Mouse (Mus musculus): ENCODE measurements at regions not wholly inside any gene's neighbourhood (a gene's known extent, or its start where the extent isn't known, plus 50 kb on each side); places are given as distances from the start of the nearest gene placed in this dataset.

DNA sequence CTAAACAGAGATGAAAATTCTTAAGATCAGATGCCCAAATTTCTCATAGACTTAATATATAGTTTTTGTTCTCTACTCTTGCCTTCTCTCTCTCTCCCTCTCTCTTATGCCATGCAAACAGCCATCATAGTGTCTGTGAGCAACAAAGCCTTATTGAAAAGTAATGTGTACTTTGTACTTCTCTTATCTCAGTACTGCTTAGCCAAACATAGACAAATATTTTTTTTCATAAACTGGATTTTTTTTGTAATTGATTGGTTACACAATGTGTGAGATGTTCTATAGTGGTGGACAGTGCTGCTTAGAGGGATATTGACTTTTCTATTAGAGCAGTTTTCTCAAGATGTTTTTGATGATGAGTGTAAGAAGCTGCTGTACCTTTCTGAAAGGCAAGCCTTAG is 90.1 kb upstream of the Vrk2 start:
- no peak for TF ChIP-seq NELFE (IDR thresholded peaks at IDR 0.05; ENCODE audit: low read depth, low read length)
- TF ChIP-seq ETS1 (conservative IDR thresholded peaks at IDR 0.05; ENCODE audit: low read depth, low read length) = no peak
- no peak for TF ChIP-seq USF1 (IDR thresholded peaks at IDR 0.05; ENCODE audit: low read depth, low read length)
- TF ChIP-seq MAZ (IDR thresholded peaks at IDR 0.05; ENCODE audit: low read depth, low read length) = no peak
- no peak for TF ChIP-seq ZNF384 (IDR thresholded peaks at IDR 0.05; ENCODE audit: low read depth, low read length)
- no peak for TF ChIP-seq TBP (conservative IDR thresholded peaks at IDR 0.05; ENCODE audit: low read depth, low read length)
- no peak for TF ChIP-seq ZMIZ1 (IDR thresholded peaks at IDR 0.05; ENCODE audit: low read depth, low read length)
- TF ChIP-seq SMC3 (IDR thresholded peaks at IDR 0.05; ENCODE audit: low read depth, low read length) = no peak
- no peak for TF ChIP-seq EP300 (IDR thresholded peaks at IDR 0.05; ENCODE audit: low read length)
- no peak for TF ChIP-seq GABPA (IDR thresholded peaks at IDR 0.05; ENCODE audit: insufficient replicate concordance, low read depth, low read length)
- no peak for TF ChIP-seq HCFC1 (IDR thresholded peaks at IDR 0.05; ENCODE audit: low read depth, low read length)
- no peak for TF ChIP-seq E2F4 (IDR thresholded peaks at IDR 0.05; ENCODE audit: insufficient replicate concordance, low read depth, low read length)
- TF ChIP-seq ZKSCAN1 (IDR thresholded peaks at IDR 0.05; ENCODE audit: borderline replicate concordance, low read depth, low read length) = no peak
- TF ChIP-seq MXI1 (IDR thresholded peaks at IDR 0.05; ENCODE audit: low read depth, low read length) = no peak
- no peak for TF ChIP-seq RCOR1 (conservative IDR thresholded peaks at IDR 0.05; ENCODE audit: low read depth, low read length)
- in situ Hi-C loops (cut with MboI; ENCODE audit: low pct_ligation_motif_present, low pct_unique_long_range_greater_than_20kb, low sequenced_read_pairs) (no loop called here), dilution Hi-C loops (cut with MboI; ENCODE audit: extremely low pct_ligation_motif_present, extremely low pct_unique_long_range_greater_than_20kb, low sequenced_read_pairs) (no loop called here)
- Histone ChIP-seq H3K79me2 (replicated peaks; ENCODE audit: control insufficient read depth, extremely low read depth, insufficient read depth, poor library complexity, severe bottlenecking) (no peaks in the 10 kb centered on the region), H3K27me3 (replicated peaks) (no peaks in the 10 kb centered on the region), H3K4me2 (ENCODE audit: insufficient read depth, low read depth, poor library complexity, severe bottlenecking) (no peak overlapping the region), H3K9ac (ENCODE audit: insufficient read depth, low read depth) (no peak overlapping the region), H3K27ac (ENCODE audit: insufficient read depth, low read depth) (no peak overlapping the region), H3K4me1 (ENCODE audit: control insufficient read depth in 1 of 2, insufficient read depth in 2 of 2) (peaks cover 2 to 4% of the 10 kb centered on the region in 2 experiments; a peak in 2 of 4 replicates), H3K9me3 (replicated peaks; ENCODE audit: low read length) (no peaks in the 10 kb centered on the region), H3K4me3 (replicated peaks in 1 of 3; ENCODE audit: low read depth in 2 of 3, low read length in 2 of 3, poor library complexity in 1 of 3) (no peak overlapping the region), H3K36me3 (replicated peaks in 1 of 2; ENCODE audit: control insufficient read depth in 1 of 2, insufficient read depth in 1 of 2, low read length in 1 of 2) (no peaks in the 10 kb centered on the region)
- no peak for DNase-seq (ENCODE audit: extremely low read depth)

- no peak overlapping the region for H3K4me3 ChIP-seq (replicated peaks in 1 of 3; ENCODE audit: low read depth in 2 of 3, low read length in 2 of 3, poor library complexity in 1 of 3)
- dilution Hi-C loops (cut with MboI; ENCODE audit: extremely low pct_ligation_motif_present, extremely low pct_unique_long_range_greater_than_20kb, low sequenced_read_pairs) (no loop called here), in situ Hi-C loops (cut with MboI; ENCODE audit: low pct_ligation_motif_present, low pct_unique_long_range_greater_than_20kb, low sequenced_read_pairs) (no loop called here)
- no peaks in the 10 kb centered on the region for H3K4me1 ChIP-seq (ENCODE audit: control insufficient read depth in 1 of 2, insufficient read depth in 2 of 2)
- no peak overlapping the region for H3K9ac ChIP-seq (ENCODE audit: insufficient read depth, low read depth)
- H3K4me2 ChIP-seq (ENCODE audit: insufficient read depth, low read depth, poor library complexity, severe bottlenecking) = no peak overlapping the region
- no peaks in the 10 kb centered on the region for H3K36me3 ChIP-seq (replicated peaks in 1 of 2; ENCODE audit: control insufficient read depth in 1 of 2, insufficient read depth in 1 of 2, low read length in 1 of 2)
- no peaks in the 10 kb centered on the region for H3K27me3 ChIP-seq (replicated peaks)
- H3K9me3 ChIP-seq (replicated peaks; ENCODE audit: low read length) = no peaks in the 10 kb centered on the region
- TF ChIP-seq BHLHE40 (IDR thresholded peaks at IDR 0.05; ENCODE audit: low read depth, low read length) (no peak), ELF1 (IDR thresholded peaks at IDR 0.05; ENCODE audit: low read depth, low read length) (no peak), IRF4 (IDR thresholded peaks at IDR 0.05; ENCODE audit: low read depth, low read length) (no peak), USF2 (conservative IDR thresholded peaks at IDR 0.05; ENCODE audit: low read depth, low read length) (no peak), HCFC1 (IDR thresholded peaks at IDR 0.05; ENCODE audit: low read depth, low read length) (no peak)
- H3K27ac ChIP-seq (ENCODE audit: insufficient read depth, low read depth) = no peak overlapping the region
- no peaks in the 10 kb centered on the region for H3K79me2 ChIP-seq (replicated peaks; ENCODE audit: control insufficient read depth, extremely low read depth, insufficient read depth, poor library complexity, severe bottlenecking)
- DNase-seq (ENCODE audit: extremely low read depth) = no peak
These were observed 73.5 kb upstream of the Vrk2 start for GRCm38 (mm10) chr11:26667251-26667650.
